Mouse (Mus musculus) brain, embryonic 14.5 days (tissue): ENCODE data around the gene Mcu.

Experiments used
- CTCF ChIP-seq: fragments of 200-500 bp; IDR thresholded peaks from 2 replicates; pipeline ENCODE4 v1.5.1; 2012; ENCODE audit warnings: inconsistent platforms, mild to moderate bottlenecking, moderate library complexity, borderline replicate concordance; ENCODE audit not compliant: insufficient read depth, insufficient read length; ENCODE audit errors: extremely low read depth
- POLR2A ChIP-seq: fragments of 200-500 bp; IDR thresholded peaks from 2 replicates; pipeline ENCODE4 v1.6.1; 2012; ENCODE audit warnings: mild to moderate bottlenecking, inconsistent platforms, borderline replicate concordance; ENCODE audit not compliant: poor library complexity, insufficient read depth, insufficient read length, severe bottlenecking; ENCODE audit errors: extremely low read depth

GRCm38 (mm10) chr10:59506711-59507110, 109.8 kb downstream of the Mcu start:
- TF ChIP-seq CTCF (no peak), POLR2A (no peak)
